Mouse (Mus musculus) lung, postnatal 36 days (tissue): ENCODE measurements around the gene Tmub1.

Source experiments
- DNase-seq: peaks from one replicate; pipeline ENCODE4 v3.0.0; 2022; ENCODE audit warnings: mixed read lengths

The Tmub1 gene

GRCm38 (mm10) chr5:24453283-24453984, 5.8 kb upstream of the Tmub1 start:
- DNase-seq: no peak

- no peak for DNase-seq
Measured at GRCm38 (mm10) chr5:24452691-24453233, 5.1 kb upstream of the Tmub1 start.

GRCm38 (mm10) chr5:24452030-24452690, 4.5 kb upstream of the Tmub1 start, which contains the start of gene Agap3:
Gene Agap3 (plus strand): TSS chr5:24452177.
- DNase-seq: peak; percentile 35

- peak; percentile 90 for DNase-seq
Measured at GRCm38 (mm10) chr5:24451264-24452029, 3.8 kb upstream of the Tmub1 start.

- DNase-seq: no peak
Measured at GRCm38 (mm10) chr5:24446630-24447029, 1.0 kb downstream of the Tmub1 start.

GRCm38 (mm10) chr5:24445428-24446080, 2.1 kb downstream of the Tmub1 start:
- DNase-seq: no peak

GRCm38 (mm10) chr5:24444746-24445427, 2.8 kb downstream of the Tmub1 start, which contains the start of gene Fastk:
Gene Fastk (minus strand): TSS chr5:24445287.
- DNase-seq: peak; percentile 96

GRCm38 (mm10) chr5:24443927-24444326, 3.7 kb downstream of the Tmub1 start:
- DNase-seq: no peak

GRCm38 (mm10) chr5:24443204-24443603, 4.5 kb downstream of the Tmub1 start:
- DNase-seq: no peak

- no peak for DNase-seq
Measured at GRCm38 (mm10) chr5:24442029-24442428, 5.6 kb downstream of the Tmub1 start.

- no peak for DNase-seq
Measured at GRCm38 (mm10) chr5:24441187-24441586, 6.5 kb downstream of the Tmub1 start.

- DNase-seq: no peak
Measured at GRCm38 (mm10) chr5:24433993-24434392, 13.7 kb downstream of the Tmub1 start.

GRCm38 (mm10) chr5:24428596-24428995, 19.1 kb downstream of the Tmub1 start:
- no peak for DNase-seq

- DNase-seq: peak; percentile 79
Measured at GRCm38 (mm10) chr5:24427981-24428402, 19.7 kb downstream of the Tmub1 start.

GRCm38 (mm10) chr5:24427285-24427633, 20.4 kb downstream of the Tmub1 start:
- DNase-seq: no peak

GRCm38 (mm10) chr5:24426556-24427284, 20.9 kb downstream of the Tmub1 start:
- DNase-seq: no peak

- DNase-seq: no peak
Measured at GRCm38 (mm10) chr5:24426037-24426432, 21.6 kb downstream of the Tmub1 start.

GRCm38 (mm10) chr5:24425421-24426036, 22.1 kb downstream of the Tmub1 start:
- DNase-seq: peak; percentile 59

GRCm38 (mm10) chr5:24424861-24425411, 22.7 kb downstream of the Tmub1 start:
- DNase-seq: peak; percentile 88

- DNase-seq: peak; percentile 64
Measured at GRCm38 (mm10) chr5:24424004-24424781, 23.5 kb downstream of the Tmub1 start.
